Mouse (Mus musculus): ENCODE data around the gene Mak. TPM values are rescaled to one million over a fixed set of nuclear protein-coding genes. Genes with fewer than 3 reads are reported as not detected.

Mak gene
- total and polyA plus RNA-seq, 3 experiments: not detected

DNA sequence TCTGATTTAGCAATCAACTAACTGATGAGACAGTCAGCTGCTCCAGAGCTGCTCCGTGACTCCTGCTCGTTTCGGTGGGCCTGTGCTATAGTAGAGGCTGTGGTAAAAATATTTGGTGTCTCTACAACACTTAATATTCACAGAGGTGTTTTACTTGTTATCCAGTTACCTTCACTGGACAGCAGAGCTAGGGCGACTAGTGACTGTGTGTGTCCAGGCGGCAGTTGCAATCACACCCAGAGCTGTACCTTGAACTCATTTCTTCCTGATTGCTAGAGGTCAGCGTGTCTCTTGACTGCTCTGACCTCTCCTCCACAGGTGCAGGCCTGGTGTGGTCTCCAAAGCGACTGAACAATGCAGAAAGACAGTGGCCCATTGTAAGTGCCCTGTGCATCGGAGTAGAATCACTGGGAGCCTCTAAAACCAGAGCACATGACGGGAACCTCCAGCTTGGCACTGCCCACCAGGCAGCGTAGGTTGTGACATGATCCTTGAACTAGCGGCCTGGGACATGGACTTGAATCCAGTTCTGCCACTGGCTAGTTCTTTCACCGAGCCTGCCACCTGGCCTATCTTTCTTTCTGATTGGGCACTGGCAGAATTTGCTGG, 62.6 kb downstream of the Mak start:
- Histone ChIP-seq H3K79me2 (ENCODE audit: control insufficient read depth, insufficient read depth, low read length, poor library complexity) (peaks cover 19% of the 10 kb centered on the region), H3K9ac (ENCODE audit: control insufficient read depth, low read depth, low read length, poor library complexity, severe bottlenecking) (peak overlapping the region; percentile 81), H3K9me3 (replicated peaks; ENCODE audit: insufficient read depth, low read length) (no peaks in the 10 kb centered on the region), H3K36me3 (ENCODE audit: control insufficient read depth in 1 of 2, insufficient read depth in 2 of 2, low read length in 2 of 2) (peaks cover 7 to 26% of the 10 kb centered on the region in 2 experiments), H3K4me3 (ENCODE audit: control insufficient read depth in 1 of 2, insufficient read depth in 1 of 2, low read depth in 2 of 2, low read length in 2 of 2) (peak overlapping the region; percentile 59 to 68), H3K27me3 (ENCODE audit: control insufficient read depth in 1 of 2, insufficient read depth in 2 of 2, low read length in 2 of 2) (no peaks in the 10 kb centered on the region), H3K27ac (ENCODE audit: control insufficient read depth, low read depth, low read length) (peak overlapping the region; percentile 89), H3K4me1 (ENCODE audit: control insufficient read depth in 1 of 2, insufficient read depth in 2 of 2, low read length in 2 of 2) (peaks cover 5 to 32% of the 10 kb centered on the region in 2 experiments)
- DNase-seq (ENCODE audit: low read depth, low spot score): peak; percentile 60
- TF ChIP-seq SIN3A (IDR thresholded peaks at IDR 0.05; ENCODE audit: low read length) (peak; percentile 11; the same call in 1 of the 2 replicates), MYC (IDR thresholded peaks at IDR 0.05; ENCODE audit: low read depth, low read length) (0 out of 2 replicates have a peak, but pooled peaks have one; percentile 5), POLR2AphosphoS2 (IDR thresholded peaks at IDR 0.05; ENCODE audit: low read length) (no peak), MAX (IDR thresholded peaks at IDR 0.05; ENCODE audit: low read length) (no peak), USF2 (IDR thresholded peaks at IDR 0.05; ENCODE audit: borderline replicate concordance in 1 of 2, insufficient read depth in 1 of 2, low read depth in 1 of 2, low read length in 2 of 2) (no peak), TBP (IDR thresholded peaks at IDR 0.05; ENCODE audit: low read depth, low read length) (0 out of 2 replicates have a peak, but pooled peaks have one; percentile 12), RAD21 (IDR thresholded peaks at IDR 0.05; ENCODE audit: low read depth, low read length) (no peak)

DNA sequence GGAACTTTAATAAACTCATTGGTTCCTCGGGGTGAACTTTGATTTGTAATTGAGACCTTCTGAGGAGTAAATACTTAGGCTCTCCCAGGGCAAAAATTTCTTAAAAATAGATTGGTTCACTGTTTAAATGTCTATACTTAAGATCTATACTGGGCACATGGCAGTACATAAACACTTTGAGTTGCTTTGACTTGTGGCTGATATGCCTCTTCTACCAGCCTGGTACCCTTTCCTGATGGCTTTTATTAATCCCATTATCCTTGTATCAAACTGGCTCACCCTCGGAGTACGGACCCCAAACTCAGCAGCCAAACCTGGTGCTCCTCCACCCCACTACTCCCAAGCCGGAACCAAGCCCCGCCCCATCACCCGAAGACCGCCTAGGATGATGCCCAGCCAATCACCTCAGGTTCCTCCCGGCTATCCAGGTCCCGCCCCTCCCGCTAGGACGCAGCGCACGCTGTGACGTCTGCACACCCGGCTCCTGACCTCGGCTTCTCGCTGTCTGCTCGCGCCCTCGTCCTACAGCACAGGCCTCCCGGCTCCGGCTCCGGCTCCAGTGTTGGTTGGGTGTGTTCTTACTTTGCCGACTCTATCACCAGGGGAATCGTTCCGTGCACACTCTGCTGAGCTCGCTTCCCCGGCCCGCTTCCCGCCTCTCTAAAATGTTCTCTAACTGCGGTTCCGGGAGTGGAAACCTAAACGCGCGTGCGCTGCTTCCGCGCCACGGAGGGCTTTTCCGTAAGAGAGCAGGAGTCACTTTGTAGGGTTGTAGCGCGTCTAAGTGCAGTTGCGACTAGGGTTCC, 63.5 kb downstream of the Mak start, which contains the start of gene Tmem14c:
TSS of gene Tmem14c (plus strand) at position 464 of the 806 bp plus-strand sequence.
- DNase-seq (ENCODE audit: low read depth, low spot score): peak; percentile 97
- peaks cover 5 to 30% of the 10 kb centered on the region in 2 experiments for H3K4me1 ChIP-seq (ENCODE audit: control insufficient read depth in 1 of 2, insufficient read depth in 2 of 2, low read length in 2 of 2)
- peak within 1 kb of the TSS; percentile 81 for H3K9ac ChIP-seq (ENCODE audit: control insufficient read depth, low read depth, low read length, poor library complexity, severe bottlenecking)
- no peaks in the 10 kb centered on the region for H3K27me3 ChIP-seq (ENCODE audit: control insufficient read depth in 1 of 2, insufficient read depth in 2 of 2, low read length in 2 of 2)
- H3K4me3 ChIP-seq (ENCODE audit: control insufficient read depth in 1 of 2, insufficient read depth in 1 of 2, low read depth in 2 of 2, low read length in 2 of 2): peak within 1 kb of the TSS; percentile 59 to 68
- H3K27ac ChIP-seq (ENCODE audit: control insufficient read depth, low read depth, low read length): peak within 1 kb of the TSS; percentile 89
- peaks cover 11 to 26% of the 10 kb centered on the region in 2 experiments for H3K36me3 ChIP-seq (ENCODE audit: control insufficient read depth in 1 of 2, insufficient read depth in 2 of 2, low read length in 2 of 2)
- no peaks in the 10 kb centered on the region for H3K9me3 ChIP-seq (replicated peaks; ENCODE audit: insufficient read depth, low read length)
- H3K79me2 ChIP-seq (ENCODE audit: control insufficient read depth, insufficient read depth, low read length, poor library complexity): peaks cover 19% of the 10 kb centered on the region
- no peak for TF ChIP-seq POLR2AphosphoS5 (IDR thresholded peaks at IDR 0.05; ENCODE audit: borderline replicate concordance, low read depth, low read length)
- TF ChIP-seq MYB (IDR thresholded peaks at IDR 0.05; ENCODE audit: low read depth, low read length): no peak
- TF ChIP-seq ZMIZ1 (IDR thresholded peaks at IDR 0.05; ENCODE audit: low read depth, low read length): peak; percentile 90
- TF ChIP-seq MAX (IDR thresholded peaks at IDR 0.05; ENCODE audit: low read length): 0 out of 2 replicates have a peak, but pooled peaks have one; percentile 24
- no peak for TF ChIP-seq EP300 (IDR thresholded peaks at IDR 0.05; ENCODE audit: low read depth in 1 of 2, low read length in 2 of 2)
- no peak for TF ChIP-seq USF1 (IDR thresholded peaks at IDR 0.05; ENCODE audit: low read depth, low read length)
- no peak for TF ChIP-seq MEF2A (IDR thresholded peaks at IDR 0.05; ENCODE audit: extremely low read depth, insufficient replicate concordance, low read depth, low read length, poor library complexity, severe bottlenecking)
- no peak for TF ChIP-seq GATA1 (IDR thresholded peaks at IDR 0.05; ENCODE audit: low read depth, low read length)
- peak; percentile 90 to 98 for TF ChIP-seq POLR2A (IDR thresholded peaks at IDR 0.05; ENCODE audit: control insufficient read depth in 1 of 2, insufficient read depth in 1 of 2, low read depth in 1 of 2, low read length in 2 of 2, poor library complexity in 1 of 2)
- TF ChIP-seq SMC3 (IDR thresholded peaks at IDR 0.05; ENCODE audit: low read depth, low read length): no peak
- no peak for TF ChIP-seq UBTF (IDR thresholded peaks at IDR 0.05; ENCODE audit: borderline replicate concordance, insufficient read depth, low read depth, low read length)
- no peak for TF ChIP-seq CHD1 (IDR thresholded peaks at IDR 0.05; ENCODE audit: low read depth, low read length)
- no peak for TF ChIP-seq RCOR1 (IDR thresholded peaks at IDR 0.05; ENCODE audit: low read depth, low read length)
- no peak for TF ChIP-seq ZKSCAN1 (IDR thresholded peaks at IDR 0.05; ENCODE audit: low read depth, low read length)
- TF ChIP-seq SIN3A (IDR thresholded peaks at IDR 0.05; ENCODE audit: low read length): peak; percentile 80
- no peak for TF ChIP-seq CTCF (IDR thresholded peaks at IDR 0.05 in 2 of 3, conservative IDR thresholded peaks at IDR 0.05 in 1 of 3; ENCODE audit: control insufficient read depth in 1 of 3, insufficient read depth in 1 of 3, low read depth in 2 of 3, low read length in 3 of 3, poor library complexity in 1 of 3, severe bottlenecking in 1 of 3)
- peak; percentile 54; the same call in 1 of the 2 replicates for TF ChIP-seq MXI1 (IDR thresholded peaks at IDR 0.05; ENCODE audit: low read depth, low read length)
- TF ChIP-seq HCFC1 (IDR thresholded peaks at IDR 0.05; ENCODE audit: low read depth, low read length): peak; percentile 74; the same call in 1 of the 2 replicates
- TF ChIP-seq USF2 (IDR thresholded peaks at IDR 0.05; ENCODE audit: borderline replicate concordance in 1 of 2, insufficient read depth in 1 of 2, low read depth in 1 of 2, low read length in 2 of 2): no peak
- 0 out of 2 replicates have a peak, but pooled peaks have one; percentile 39 for TF ChIP-seq MYC (IDR thresholded peaks at IDR 0.05; ENCODE audit: low read depth, low read length)
- no peak for TF ChIP-seq RAD21 (IDR thresholded peaks at IDR 0.05; ENCODE audit: low read depth, low read length)
- no peak for TF ChIP-seq E2F4 (IDR thresholded peaks at IDR 0.05; ENCODE audit: borderline replicate concordance, low read depth, low read length)
- TF ChIP-seq BHLHE40 (IDR thresholded peaks at IDR 0.05; ENCODE audit: borderline replicate concordance, low read depth, low read length): no peak
- TF ChIP-seq NRF1 (IDR thresholded peaks at IDR 0.05; ENCODE audit: insufficient read depth, low read depth, low read length, poor library complexity, severe bottlenecking): peak; percentile 72
- no peak for TF ChIP-seq JUND (IDR thresholded peaks at IDR 0.05; ENCODE audit: low read depth, low read length)

All from MEL (cell line).